Mouse (Mus musculus) liver, adult 2 months (tissue): ENCODE results near the gene Trmt5. TPM values are rescaled to one million over a fixed set of nuclear protein-coding genes. Genes with fewer than 3 reads are reported as not detected.

Experiments
- DNase-seq: peaks from one replicate; pipeline ENCODE4 v3.0.0-alpha.2; 2011; ENCODE audit warnings: low read depth, low spot score; ENCODE audit errors: extremely low read depth
- H3K27ac ChIP-seq: fragments of 200-500 bp; replicated peaks from 2 replicates; pipeline ENCODE4 v1.5.1; 2012; ENCODE audit warnings: low read depth, mild to moderate bottlenecking, control low read depth, inconsistent platforms, low read length; ENCODE audit not compliant: insufficient read depth
- H3K27me3 ChIP-seq: fragments of 200-500 bp; 2 replicates; pipeline ENCODE4 v1.6.1; 2012; ENCODE audit warnings: mild to moderate bottlenecking, moderate library complexity, low read length, inconsistent platforms; ENCODE audit not compliant: control insufficient read depth, insufficient read depth
- H3K36me3 ChIP-seq: fragments of 200-500 bp; 2 replicates; pipeline ENCODE4 v1.6.1; 2012; ENCODE audit warnings: low read length, inconsistent platforms; ENCODE audit not compliant: control insufficient read depth, insufficient read depth
- H3K4me1 ChIP-seq: fragments of 200-500 bp; 2 replicates; pipeline ENCODE4 v1.6.1; 2011; ENCODE audit warnings: low read length; ENCODE audit not compliant: control insufficient read depth, insufficient read depth
- H3K4me3 ChIP-seq: fragments of 200-500 bp; 2 replicates; pipeline ENCODE4 v1.5.1; 2011; ENCODE audit warnings: low read depth, mild to moderate bottlenecking, control low read depth, low read length, moderate library complexity; ENCODE audit not compliant: insufficient read depth
- H3K79me2 ChIP-seq: fragments of 200-500 bp; 2 replicates; pipeline ENCODE4 v1.6.1; 2012; ENCODE audit warnings: inconsistent platforms, mild to moderate bottlenecking, low read length, moderate library complexity; ENCODE audit not compliant: control insufficient read depth, insufficient read depth
- H3K9ac ChIP-seq: fragments of 200-500 bp; 2 replicates; pipeline ENCODE4 v1.6.1; 2012; ENCODE audit warnings: low read depth, mild to moderate bottlenecking, control low read depth, inconsistent platforms, low read length
- CTCF ChIP-seq: fragments of 200-500 bp; IDR thresholded peaks from 2 replicates; pipeline ENCODE4 v1.5.1; 2011; ENCODE audit warnings: low read depth, low read length, control low read depth
- POLR2A ChIP-seq: fragments of 200-500 bp; IDR thresholded peaks from 2 replicates; pipeline ENCODE4 v1.6.1; 2011; ENCODE audit warnings: low read length, control low read depth; ENCODE audit not compliant: insufficient read depth; ENCODE audit errors: extremely low read depth
- WGBS: fragments of 180-500 bp; shearing (Covaris S2); methylation state at CpG from one replicate; pipeline ENCODE4 v1.1.7; 2018; 5-methylcytosine and 5-hydroxymethylcytosine counted together
- polyA plus RNA-seq: library from polyadenylated mRNA; depleted of rRNA; stranded (reverse); fragments of >200 nt; gene quantifications from 2 replicates; pipeline ENCODE4 v1.2.3, GENCODE M21; 2012
- total RNA-seq: library from RNA; depleted of rRNA; stranded (reverse); fragments of >200 nt; gene quantifications from 2 replicates; pipeline ENCODE4 v1.2.3, GENCODE M21; 2014

Gene Trmt5
- total and polyA plus RNA-seq, 2 experiments, result 2.5 to 8.4 TPM

DNA sequence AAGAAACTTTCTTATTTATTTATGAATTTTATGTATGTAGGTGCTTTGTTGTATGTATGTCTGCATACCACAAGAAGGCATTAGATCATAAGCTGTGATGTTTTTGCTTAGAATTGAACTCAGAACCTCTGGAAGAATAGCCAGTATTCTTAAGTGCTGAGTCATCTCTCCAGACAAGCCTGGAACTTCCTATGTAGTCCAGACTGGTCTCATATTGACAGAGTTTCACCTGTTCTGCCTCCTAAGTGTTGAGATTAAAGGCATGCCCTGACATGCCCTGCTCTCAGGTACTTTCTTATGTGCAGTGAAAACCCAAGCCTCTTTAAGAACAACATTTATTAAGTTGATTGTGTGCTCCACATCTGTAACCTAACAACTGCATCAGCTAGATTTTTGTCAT lies 8.4 kb upstream of the Trmt5 start:
- H3K9ac ChIP-seq, result no peak overlapping the region
- no peak for TF ChIP-seq CTCF

GRCm38 (mm10) chr12:73288626-73289025 lies 2.1 kb upstream of the Trmt5 start:
- no peaks in the 10 kb centered on the region; the same call in 1 of the 2 replicates for H3K79me2 ChIP-seq
- no peak overlapping the region for H3K4me3 ChIP-seq
- WGBS, result 86% methylated on average over 3 of the region's 3 CpGs
- no peak for DNase-seq
- H3K36me3 ChIP-seq, result peaks cover 6% of the 10 kb centered on the region; the same call in 1 of the 2 replicates
- H3K27me3 ChIP-seq, result no peaks in the 10 kb centered on the region
- H3K9ac ChIP-seq, result no peak overlapping the region
- peaks cover 5% of the 10 kb centered on the region; the same call in 1 of the 2 replicates for H3K4me1 ChIP-seq
- no peak overlapping the region for H3K27ac ChIP-seq
- TF ChIP-seq POLR2A (no peak), CTCF (no peak)

More for the DNA sequence above, 8.4 kb upstream of the Trmt5 start:
- Histone ChIP-seq H3K27ac (no peak overlapping the region), H3K79me2 (peaks cover 2% of the 10 kb centered on the region; the same call in 1 of the 2 replicates), H3K4me1 (no peaks in the 10 kb centered on the region), H3K36me3 (peaks cover 16% of the 10 kb centered on the region; the same call in 1 of the 2 replicates), H3K27me3 (no peaks in the 10 kb centered on the region), H3K4me3 (no peak overlapping the region)
- DNase-seq, result no peak

GRCm38 (mm10) chr12:73287609-73288008 lies 1.1 kb upstream of the Trmt5 start:
- H3K79me2 ChIP-seq, result no peaks in the 10 kb centered on the region; the same call in 1 of the 2 replicates
- peak overlapping the region; percentile 76 for H3K27ac ChIP-seq
- TF ChIP-seq CTCF (no peak), POLR2A (no peak)
- peaks cover 5% of the 10 kb centered on the region; the same call in 1 of the 2 replicates for H3K4me1 ChIP-seq
- 73% methylated on average over 8 of the region's 8 CpGs for WGBS
- peaks cover 5% of the 10 kb centered on the region; the same call in 1 of the 2 replicates for H3K36me3 ChIP-seq
- H3K4me3 ChIP-seq, result peak overlapping the region; percentile 85
- peak; percentile 55 for DNase-seq
- H3K9ac ChIP-seq, result no peak overlapping the region
- H3K27me3 ChIP-seq, result no peaks in the 10 kb centered on the region

DNA sequence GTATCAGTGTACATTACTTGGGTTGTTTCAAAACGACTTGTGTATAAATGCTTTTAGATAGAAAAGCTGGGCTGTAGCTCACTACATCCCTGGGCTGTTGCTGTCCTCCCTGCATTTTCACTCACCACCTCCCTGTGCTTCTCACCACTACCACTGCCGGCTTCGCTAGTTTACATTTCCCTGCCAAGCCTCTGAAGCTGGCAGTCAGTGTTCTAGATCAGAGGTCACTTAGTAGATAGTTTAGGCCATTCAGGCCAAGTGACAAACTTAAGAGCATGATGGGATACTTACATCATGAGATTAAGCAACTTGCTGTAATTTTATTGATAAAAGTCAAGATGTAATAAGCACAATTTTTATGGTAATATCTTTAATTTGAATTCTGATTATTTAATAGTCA lies 11.6 kb downstream of the Trmt5 start:
- Histone ChIP-seq H3K9ac (no peak overlapping the region), H3K27ac (no peak overlapping the region), H3K36me3 (peaks cover 13% of the 10 kb centered on the region), H3K79me2 (no peaks in the 10 kb centered on the region), H3K4me1 (peaks cover 2% of the 10 kb centered on the region; the same call in 1 of the 2 replicates), H3K4me3 (no peak overlapping the region), H3K27me3 (no peaks in the 10 kb centered on the region)
- peak; percentile 83 for DNase-seq
- TF ChIP-seq POLR2A (no peak), CTCF (no peak)
- 42% methylated on average over 3 of the region's 3 CpGs for WGBS

GRCm38 (mm10) chr12:73269933-73270332 lies 16.6 kb downstream of the Trmt5 start:
- WGBS, result 69% methylated on average over 4 of the region's 4 CpGs
- DNase-seq, result peak; percentile 30
- no peak overlapping the region for H3K4me3 ChIP-seq
- peaks cover 3% of the 10 kb centered on the region; the same call in 1 of the 2 replicates for H3K36me3 ChIP-seq
- H3K9ac ChIP-seq, result no peak overlapping the region
- TF ChIP-seq POLR2A, result no peak
- no peak for TF ChIP-seq CTCF
- no peak overlapping the region for H3K27ac ChIP-seq
- no peaks in the 10 kb centered on the region for H3K79me2 ChIP-seq
- no peaks in the 10 kb centered on the region for H3K4me1 ChIP-seq
- no peaks in the 10 kb centered on the region for H3K27me3 ChIP-seq

DNA sequence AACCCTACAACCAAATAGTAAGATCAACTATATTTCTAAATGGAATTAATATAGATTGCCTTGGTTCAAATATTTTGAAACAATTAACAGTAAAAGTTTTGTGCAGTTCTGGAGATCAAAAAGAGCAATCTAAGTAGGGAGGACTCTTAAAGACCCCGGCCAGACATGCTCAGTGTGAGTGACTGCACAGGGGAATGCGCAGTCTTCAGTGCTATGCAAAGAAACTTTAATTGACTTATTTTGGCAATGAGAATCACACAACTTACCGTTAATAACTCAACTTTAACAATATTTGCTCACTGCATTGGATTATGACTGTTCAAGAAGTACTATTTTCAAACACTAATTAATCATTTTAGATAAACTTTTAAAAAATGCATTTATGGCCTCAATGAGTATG lies 17.0 kb downstream of the Trmt5 start:
- 95% methylated on average over 3 of the region's 3 CpGs for WGBS
- no peak for DNase-seq
- Histone ChIP-seq H3K9ac (no peak overlapping the region), H3K27me3 (no peaks in the 10 kb centered on the region), H3K4me1 (no peaks in the 10 kb centered on the region), H3K27ac (no peak overlapping the region), H3K79me2 (no peaks in the 10 kb centered on the region), H3K4me3 (no peak overlapping the region), H3K36me3 (peaks cover 3% of the 10 kb centered on the region; the same call in 1 of the 2 replicates)
- TF ChIP-seq CTCF, result no peak
- TF ChIP-seq POLR2A, result no peak
